Mouse (Mus musculus) skeletal muscle tissue, adult 2 months (tissue): ENCODE results near the gene March4.

ENCODE experiments used
- DNase-seq: peaks from one replicate; pipeline ENCODE4 v3.0.0-alpha.2; 2012; ENCODE audit warnings: low read depth, low spot score

Gene March4

GRCm38 (mm10) chr1:72536611-72537351, at the start of gene March4:
March4 (minus strand) TSS chr1:72536930.
- DNase-seq, result no peak

- no peak for DNase-seq
Measured at GRCm38 (mm10) chr1:72585971-72586875, 49.5 kb upstream of the March4 start.

GRCm38 (mm10) chr1:72583906-72584305, 47.2 kb upstream of the March4 start:
- no peak for DNase-seq

GRCm38 (mm10) chr1:72582947-72583731, 46.4 kb upstream of the March4 start, which contains the start of gene Smarcal1:
Smarcal1 (plus strand) TSS chr1:72583251.
- DNase-seq, result peak; percentile 91

GRCm38 (mm10) chr1:72578806-72579205, 42.1 kb upstream of the March4 start:
- DNase-seq, result no peak

GRCm38 (mm10) chr1:72578351-72578750, 41.6 kb upstream of the March4 start:
- DNase-seq, result no peak

GRCm38 (mm10) chr1:72577481-72577922, 40.8 kb upstream of the March4 start:
- DNase-seq, result no peak

GRCm38 (mm10) chr1:72575121-72575520, 38.4 kb upstream of the March4 start:
- DNase-seq, result no peak

GRCm38 (mm10) chr1:72574608-72575007, 37.9 kb upstream of the March4 start:
- no peak for DNase-seq

- no peak for DNase-seq
Measured at GRCm38 (mm10) chr1:72574047-72574446, 37.3 kb upstream of the March4 start.

- no peak for DNase-seq
Measured at GRCm38 (mm10) chr1:72568725-72569124, 32.0 kb upstream of the March4 start.

GRCm38 (mm10) chr1:72567056-72567455, 30.3 kb upstream of the March4 start:
- no peak for DNase-seq

- DNase-seq, result no peak
Measured at GRCm38 (mm10) chr1:72564334-72564962, 27.7 kb upstream of the March4 start.

- DNase-seq, result no peak
Measured at GRCm38 (mm10) chr1:72558625-72559024, 21.9 kb upstream of the March4 start.

- DNase-seq, result no peak
Measured at GRCm38 (mm10) chr1:72556471-72556870, 19.7 kb upstream of the March4 start.

- DNase-seq, result no peak
Measured at GRCm38 (mm10) chr1:72550317-72550716, 13.6 kb upstream of the March4 start.

- no peak for DNase-seq
Measured at GRCm38 (mm10) chr1:72538266-72538665, 1.5 kb upstream of the March4 start.

- no peak for DNase-seq
Measured at GRCm38 (mm10) chr1:72535725-72536571, 782 bp downstream of the March4 start.

- no peak for DNase-seq
Measured at GRCm38 (mm10) chr1:72533439-72533838, 3.3 kb downstream of the March4 start.

- DNase-seq, result no peak
Measured at GRCm38 (mm10) chr1:72532926-72533325, 3.8 kb downstream of the March4 start.
